In genomic region chr15:102473246-102473645, GRCm38 (mm10) we compare ENCODE assay signal across 1 mouse cellular context.
TF ChIP-seq lines count a peak whose summit lies in the region.

No protein-coding gene starts in this region.

TF ChIP-seq in CH12.LX, 34 proteins besides CTCF, POLR2A, EP300 and RAD21:
- TF ChIP-seq SMC3 (IDR thresholded peaks at IDR 0.05; ENCODE audit: low read depth, low read length): no peak
- no peak for TF ChIP-seq E2F4 (IDR thresholded peaks at IDR 0.05; ENCODE audit: insufficient replicate concordance, low read depth, low read length)
- TF ChIP-seq TBP (conservative IDR thresholded peaks at IDR 0.05; ENCODE audit: low read depth, low read length): no peak
- no peak for TF ChIP-seq ZKSCAN1 (IDR thresholded peaks at IDR 0.05; ENCODE audit: borderline replicate concordance, low read depth, low read length)
- TF ChIP-seq USF2 (conservative IDR thresholded peaks at IDR 0.05; ENCODE audit: low read depth, low read length): no peak
- no peak for TF ChIP-seq NRF1 (IDR thresholded peaks at IDR 0.05; ENCODE audit: low read depth, low read length)
- TF ChIP-seq MAZ (IDR thresholded peaks at IDR 0.05; ENCODE audit: low read depth, low read length): no peak
- no peak for TF ChIP-seq HCFC1 (IDR thresholded peaks at IDR 0.05; ENCODE audit: low read depth, low read length)
- no peak for TF ChIP-seq NELFE (IDR thresholded peaks at IDR 0.05; ENCODE audit: low read depth, low read length)
- TF ChIP-seq JUND (conservative IDR thresholded peaks at IDR 0.05; ENCODE audit: low read depth, low read length): no peak
- TF ChIP-seq ZNF384 (IDR thresholded peaks at IDR 0.05; ENCODE audit: low read depth, low read length): no peak
- TF ChIP-seq PAX5 (IDR thresholded peaks at IDR 0.05; ENCODE audit: low read length): no peak
- TF ChIP-seq ELF1 (IDR thresholded peaks at IDR 0.05; ENCODE audit: low read depth, low read length): no peak
- no peak for TF ChIP-seq IRF4 (IDR thresholded peaks at IDR 0.05; ENCODE audit: low read depth, low read length)
- TF ChIP-seq MAX (IDR thresholded peaks at IDR 0.05; ENCODE audit: low read length): no peak
